Mouse (Mus musculus): ENCODE results near the gene Cacnb4. TPM values are rescaled to one million over a fixed set of nuclear protein-coding genes. Genes with fewer than 3 reads are reported as not detected.

The Cacnb4 gene
- total and polyA plus RNA-seq, 3 experiments, result not detected

DNA sequence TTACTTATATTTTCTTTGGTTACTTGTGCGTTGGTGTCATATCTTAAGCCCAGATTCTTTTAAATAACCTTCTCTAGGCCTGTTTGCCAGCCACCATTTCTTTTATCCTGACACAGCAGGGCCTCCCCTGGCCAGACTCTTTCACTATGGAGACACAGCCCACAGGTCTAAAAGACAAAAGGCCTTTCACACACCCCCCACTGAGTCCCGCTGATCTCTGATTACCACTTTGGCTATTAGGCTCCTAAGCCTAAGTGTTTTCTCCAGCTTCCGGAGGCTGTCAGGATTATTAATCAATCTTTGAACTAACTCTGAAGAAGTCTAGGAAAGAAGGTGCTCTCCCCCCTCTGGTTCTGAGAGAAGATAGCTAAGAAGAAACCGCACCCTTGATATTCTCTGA lies 41.3 kb downstream of the Cacnb4 start:
- H3K9me3 ChIP-seq (replicated peaks; ENCODE audit: insufficient read depth, low read length), result no peaks in the 10 kb centered on the region

GRCm38 (mm10) chr2:52632880-52633279 lies 43.8 kb downstream of the Cacnb4 start:
- Histone ChIP-seq H3K9ac (ENCODE audit: control insufficient read depth, low read depth, low read length, poor library complexity, severe bottlenecking) (no peak overlapping the region), H3K9me3 (replicated peaks; ENCODE audit: insufficient read depth, low read length) (no peaks in the 10 kb centered on the region), H3K4me3 (ENCODE audit: control insufficient read depth in 1 of 2, insufficient read depth in 1 of 2, low read depth in 2 of 2, low read length in 2 of 2) (no peak overlapping the region), H3K4me1 (ENCODE audit: control insufficient read depth in 1 of 2, insufficient read depth in 2 of 2, low read length in 2 of 2) (no peaks in the 10 kb centered on the region), H3K27me3 (ENCODE audit: control insufficient read depth in 1 of 2, insufficient read depth in 2 of 2, low read length in 2 of 2) (no peaks in the 10 kb centered on the region; a peak in 1 of 4 replicates), H3K27ac (ENCODE audit: control insufficient read depth, low read depth, low read length) (no peak overlapping the region), H3K79me2 (ENCODE audit: control insufficient read depth, insufficient read depth, low read length, poor library complexity) (no peaks in the 10 kb centered on the region), H3K36me3 (ENCODE audit: control insufficient read depth in 1 of 2, insufficient read depth in 2 of 2, low read length in 2 of 2) (no peaks in the 10 kb centered on the region)
- DNase-seq (ENCODE audit: low read depth, low spot score), result peak; percentile 44
- TF ChIP-seq CTCF (IDR thresholded peaks at IDR 0.05 in 2 of 3, conservative IDR thresholded peaks at IDR 0.05 in 1 of 3; ENCODE audit: control insufficient read depth in 1 of 3, insufficient read depth in 1 of 3, low read depth in 2 of 3, low read length in 3 of 3, poor library complexity in 1 of 3, severe bottlenecking in 1 of 3) (peak; percentile 48 to 67 (median 52)), MAFK (IDR thresholded peaks at IDR 0.05; ENCODE audit: borderline replicate concordance, low read depth, low read length) (no peak), RCOR1 (IDR thresholded peaks at IDR 0.05; ENCODE audit: low read depth, low read length) (no peak), TAL1 (IDR thresholded peaks at IDR 0.05; ENCODE audit: low read length) (no peak), RAD21 (IDR thresholded peaks at IDR 0.05; ENCODE audit: low read depth, low read length) (peak; percentile 12), SMC3 (IDR thresholded peaks at IDR 0.05; ENCODE audit: low read depth, low read length) (peak; percentile 26), POLR2A (IDR thresholded peaks at IDR 0.05; ENCODE audit: control insufficient read depth in 1 of 2, insufficient read depth in 1 of 2, low read depth in 1 of 2, low read length in 2 of 2, poor library complexity in 1 of 2) (no peak)

More for the DNA sequence above, 41.3 kb downstream of the Cacnb4 start:
- H3K79me2 ChIP-seq (ENCODE audit: control insufficient read depth, insufficient read depth, low read length, poor library complexity), result no peaks in the 10 kb centered on the region
- no peak for DNase-seq (ENCODE audit: low read depth, low spot score)
- no peak overlapping the region for H3K4me3 ChIP-seq (ENCODE audit: control insufficient read depth in 1 of 2, insufficient read depth in 1 of 2, low read depth in 2 of 2, low read length in 2 of 2)
- TF ChIP-seq CHD1 (IDR thresholded peaks at IDR 0.05; ENCODE audit: low read depth, low read length), result no peak
- TF ChIP-seq USF1 (IDR thresholded peaks at IDR 0.05; ENCODE audit: low read depth, low read length), result no peak
- TF ChIP-seq MAZ (IDR thresholded peaks at IDR 0.05; ENCODE audit: low read depth, low read length), result no peak
- TF ChIP-seq TBP (IDR thresholded peaks at IDR 0.05; ENCODE audit: low read depth, low read length), result no peak
- TF ChIP-seq JUND (IDR thresholded peaks at IDR 0.05; ENCODE audit: low read depth, low read length), result no peak
- no peak for TF ChIP-seq SIN3A (IDR thresholded peaks at IDR 0.05; ENCODE audit: low read length)
- no peak for TF ChIP-seq MYB (IDR thresholded peaks at IDR 0.05; ENCODE audit: low read depth, low read length)
- TF ChIP-seq ZC3H11A (IDR thresholded peaks at IDR 0.05; ENCODE audit: low read depth, low read length), result no peak
- TF ChIP-seq ETS1 (IDR thresholded peaks at IDR 0.05; ENCODE audit: low read depth, low read length), result no peak
- no peak for TF ChIP-seq E2F4 (IDR thresholded peaks at IDR 0.05; ENCODE audit: borderline replicate concordance, low read depth, low read length)
- TF ChIP-seq ZMIZ1 (IDR thresholded peaks at IDR 0.05; ENCODE audit: low read depth, low read length), result no peak
- no peak for TF ChIP-seq HCFC1 (IDR thresholded peaks at IDR 0.05; ENCODE audit: low read depth, low read length)
- no peak for TF ChIP-seq BHLHE40 (IDR thresholded peaks at IDR 0.05; ENCODE audit: borderline replicate concordance, low read depth, low read length)
- no peak for TF ChIP-seq NRF1 (IDR thresholded peaks at IDR 0.05; ENCODE audit: insufficient read depth, low read depth, low read length, poor library complexity, severe bottlenecking)
- TF ChIP-seq POLR2AphosphoS5 (IDR thresholded peaks at IDR 0.05; ENCODE audit: borderline replicate concordance, low read depth, low read length), result no peak
- no peak for TF ChIP-seq SMC3 (IDR thresholded peaks at IDR 0.05; ENCODE audit: low read depth, low read length)
- H3K36me3 ChIP-seq (ENCODE audit: control insufficient read depth in 1 of 2, insufficient read depth in 2 of 2, low read length in 2 of 2), result no peaks in the 10 kb centered on the region
- H3K4me1 ChIP-seq (ENCODE audit: control insufficient read depth in 1 of 2, insufficient read depth in 2 of 2, low read length in 2 of 2), result peaks cover 0 to 5% of the 10 kb centered on the region in 2 experiments; a peak in 1 of 4 replicates
- no peaks in the 10 kb centered on the region; a peak in 1 of 4 replicates for H3K27me3 ChIP-seq (ENCODE audit: control insufficient read depth in 1 of 2, insufficient read depth in 2 of 2, low read length in 2 of 2)
- no peak overlapping the region for H3K27ac ChIP-seq (ENCODE audit: control insufficient read depth, low read depth, low read length)
- H3K9ac ChIP-seq (ENCODE audit: control insufficient read depth, low read depth, low read length, poor library complexity, severe bottlenecking), result no peak overlapping the region

Data from MEL (cell line).